Mouse (Mus musculus) left cerebral cortex, postnatal 25 days (tissue): ENCODE measurements around the gene Npr1. TPM values are rescaled to one million over a fixed set of nuclear protein-coding genes. Genes with fewer than 3 reads are reported as not detected.

Source experiments
- DNase-seq, 2 experiments: peaks; one replicate each; pipeline ENCODE4 v3.0.0; 2022; ENCODE audit warnings: low spot score in 2 of 2, mixed read lengths in 1 of 2
- intact Hi-C: fragments of 180-260 bp; cut with DNase I; formaldehyde crosslinking; loops from one replicate; pipeline ENCODE4 v1.15.1; 2025
- total RNA-seq, 2 experiments: library from RNA; stranded (reverse); gene quantifications; 2 replicates each; pipeline ENCODE4 v1.2.3; 2021

The Npr1 gene
- total RNA-seq, 2 experiments from 2014 or later, result 3.0 to 3.1 TPM

GRCm38 (mm10) chr3:90447123-90447494, 18.6 kb downstream of the Npr1 start:
- intact Hi-C loops, result no loop called here

GRCm38 (mm10) chr3:90446389-90447122, 19.1 kb downstream of the Npr1 start:
- peak; percentile 55 to 61 for DNase-seq
- intact Hi-C loops, result no loop called here

More at GRCm38 (mm10) chr3:90447123-90447494, 18.6 kb downstream of the Npr1 start:
- peak in 1 of 2 experiments; percentile 27 for DNase-seq

GRCm38 (mm10) chr3:90445417-90446200, 20.1 kb downstream of the Npr1 start:
- intact Hi-C loops, result no loop called here
- DNase-seq, result no peak

DNA sequence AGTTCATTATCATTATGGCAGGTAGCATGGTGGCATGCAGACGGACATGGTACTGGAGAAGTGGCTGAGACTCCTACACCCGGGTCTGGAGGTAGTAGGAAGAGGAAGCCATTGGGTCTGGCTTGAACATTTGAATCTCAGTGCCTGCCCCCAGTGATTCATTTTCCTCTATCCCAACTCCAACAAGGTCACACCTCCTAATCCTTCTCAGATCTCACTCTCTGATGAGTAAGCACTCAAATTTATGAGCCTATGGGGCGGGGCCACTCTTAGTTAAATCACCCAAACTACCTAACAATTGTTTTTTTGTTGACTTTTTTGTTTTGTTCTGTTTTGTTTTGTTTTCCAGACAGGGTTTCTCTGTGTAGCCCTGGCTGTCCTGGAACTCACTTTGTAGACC, 21.7 kb downstream of the Npr1 start:
- intact Hi-C loops, result no loop called here
- no peak for DNase-seq

GRCm38 (mm10) chr3:90440756-90441155, 24.9 kb downstream of the Npr1 start:
- intact Hi-C loops, result no loop called here
- DNase-seq, result no peak

- no peak for DNase-seq
- intact Hi-C loops, result no loop called here
These were observed 28.5 kb downstream of the Npr1 start for GRCm38 (mm10) chr3:90437131-90437530.

- no peak for DNase-seq
- intact Hi-C loops, result loop anchor here (5.0 kb wide), 1 partner anchor 33 kb away; the partner anchor contains the start of gene Npr1
These were observed 31.5 kb downstream of the Npr1 start for GRCm38 (mm10) chr3:90434073-90434730.

DNA sequence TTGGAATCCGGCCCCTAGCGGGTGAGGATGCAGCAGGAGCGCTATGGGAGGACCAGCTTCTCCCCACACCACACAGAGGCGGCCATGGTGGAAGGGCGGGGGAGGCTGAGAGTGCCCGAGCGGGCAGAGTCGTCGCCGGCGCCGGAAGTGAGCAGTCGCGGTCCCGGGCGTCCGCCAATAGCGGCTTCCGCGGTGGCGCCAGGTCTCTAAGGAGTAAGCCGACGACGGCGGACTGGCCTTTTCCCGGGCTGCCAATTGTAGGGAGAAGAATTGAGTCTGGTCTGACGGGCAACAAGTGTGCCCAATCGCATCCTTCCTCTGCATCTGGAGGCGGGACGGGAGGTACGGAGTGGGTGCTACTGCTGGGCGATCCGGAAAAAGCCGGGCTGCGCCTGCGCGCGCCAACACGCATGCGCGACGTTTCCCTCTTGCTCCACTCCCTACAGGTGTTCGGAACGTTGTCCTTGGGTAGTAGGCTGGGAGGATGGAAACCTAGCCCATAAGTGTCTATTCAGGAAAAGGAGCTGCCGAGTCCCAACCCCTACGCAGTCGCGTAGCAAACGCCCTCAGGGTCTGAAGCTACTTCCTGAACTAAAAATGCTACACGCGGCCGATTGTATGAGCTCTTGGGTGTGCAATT, 32.2 kb downstream of the Npr1 start, which contains the start of gene Ints3:
Gene Ints3 (minus strand): TSS at position 242 of the 640 bp plus-strand sequence.
- DNase-seq, result peak; percentile 99 to 100
- intact Hi-C loops, result loop anchor here (5.0 kb wide), 1 partner anchor 34 kb away; the partner anchor contains the start of gene Npr1

DNA sequence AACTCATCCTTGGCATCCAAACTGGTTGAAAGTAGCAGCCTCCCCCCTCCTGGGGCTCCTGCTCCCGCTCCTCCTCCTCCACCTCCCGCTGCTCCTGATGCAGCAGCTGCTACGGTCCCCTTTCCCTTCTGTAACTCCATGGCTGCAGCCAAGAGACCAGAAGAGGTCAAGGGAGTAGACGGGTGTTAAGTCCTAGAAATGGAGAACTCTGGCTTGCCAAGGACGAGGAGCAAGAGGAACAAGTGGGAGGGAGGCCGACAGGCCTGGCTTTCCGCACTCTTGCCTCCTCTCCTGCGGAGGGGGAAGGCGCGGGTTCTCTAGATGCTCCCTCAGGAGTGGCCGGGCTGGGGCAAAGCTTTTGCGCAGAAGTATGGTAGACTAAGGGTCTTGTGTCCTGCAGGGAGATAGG, 32.9 kb downstream of the Npr1 start:
- DNase-seq, result peak in 1 of 2 experiments; percentile 48
- intact Hi-C loops, result loop anchor here (5.0 kb wide), 1 partner anchor 34 kb away; the partner anchor contains the start of gene Npr1

DNA sequence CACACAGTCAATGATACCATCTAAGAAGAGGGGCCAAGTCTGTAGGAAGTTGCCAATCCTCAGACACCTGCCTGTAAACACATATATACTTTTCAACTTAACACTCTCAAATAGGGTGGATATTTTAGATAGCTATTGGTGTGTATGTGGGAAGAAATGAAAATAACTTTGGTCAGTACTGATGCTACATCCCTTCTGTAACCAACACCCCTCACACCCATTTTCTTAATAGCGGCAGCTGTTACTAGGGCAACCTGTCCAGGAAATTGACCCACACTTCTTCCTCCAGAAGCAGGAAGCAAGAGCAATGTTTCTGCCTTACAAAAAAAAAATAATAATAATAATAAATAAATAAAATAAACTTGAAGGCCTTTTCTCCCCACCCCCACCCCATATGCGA, 33.3 kb downstream of the Npr1 start:
- DNase-seq, result no peak
- intact Hi-C loops, result loop anchor here (5.0 kb wide), 1 partner anchor 35 kb away; the partner anchor contains the start of gene Npr1

DNA sequence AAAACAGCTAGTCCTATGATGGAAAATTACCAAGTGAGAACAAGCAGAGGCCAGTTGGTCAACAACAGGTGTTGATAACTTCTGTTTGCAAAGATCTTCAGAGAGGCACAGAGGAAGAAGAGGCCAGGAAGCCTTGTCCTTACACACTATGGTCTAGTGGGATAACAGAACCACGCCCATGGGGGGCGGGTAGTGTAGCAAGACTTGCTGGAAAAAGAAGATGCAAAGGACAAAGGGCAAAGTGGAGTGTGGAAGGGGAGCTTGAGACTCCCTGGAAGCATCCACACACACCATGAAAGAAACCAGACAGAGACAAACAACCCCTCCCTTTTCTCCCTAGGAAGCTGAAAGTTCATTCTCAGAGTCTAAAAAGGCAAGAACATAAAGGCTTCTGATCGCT, 36.1 kb downstream of the Npr1 start:
- intact Hi-C loops, result no loop called here
- no peak for DNase-seq

GRCm38 (mm10) chr3:90428186-90428585, 37.5 kb downstream of the Npr1 start:
- DNase-seq, result no peak
- intact Hi-C loops, result no loop called here

DNA sequence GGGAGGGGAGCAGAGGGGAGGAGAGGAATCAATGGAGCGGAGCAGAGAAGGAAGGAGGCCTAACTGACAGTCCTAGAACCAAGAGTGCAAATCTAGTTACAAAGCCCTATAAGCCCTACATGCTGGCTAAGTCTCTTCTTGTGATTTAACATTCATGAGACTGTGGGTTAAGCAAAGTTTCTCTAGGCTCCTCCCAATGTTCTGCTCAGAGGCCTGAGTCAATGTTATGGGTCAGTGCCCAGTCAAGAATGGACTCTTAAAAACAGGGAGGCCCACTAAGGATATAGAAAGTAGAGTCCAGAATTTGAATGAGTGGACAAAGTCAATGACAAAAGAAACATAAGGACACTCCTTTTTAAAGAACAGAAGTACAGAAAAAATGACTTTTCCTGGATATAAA, 38.1 kb downstream of the Npr1 start:
- intact Hi-C loops, result no loop called here

DNA sequence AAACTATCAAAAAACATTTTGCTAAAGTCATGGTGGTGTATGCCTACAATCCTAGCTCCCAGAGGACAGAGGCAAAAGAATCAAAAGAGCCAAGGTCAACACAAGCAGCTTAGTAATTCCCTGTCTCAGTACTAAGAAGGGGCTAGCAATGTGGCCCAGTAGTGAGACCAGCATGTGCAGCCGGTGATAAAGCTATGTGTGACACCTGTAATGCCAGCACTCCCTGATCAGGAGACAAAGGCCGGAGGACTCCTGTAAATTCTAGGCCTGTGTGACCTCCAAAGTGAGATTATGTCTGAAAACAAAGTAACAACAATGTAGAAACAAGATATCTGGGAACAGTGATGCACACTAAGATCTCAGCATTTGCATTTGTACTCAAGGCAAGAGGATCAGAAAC, 40.2 kb downstream of the Npr1 start:
- intact Hi-C loops, result no loop called here
- no peak for DNase-seq

More for the DNA sequence above, 38.1 kb downstream of the Npr1 start:
- DNase-seq, result no peak

GRCm38 (mm10) chr3:90423549-90423948, 42.1 kb downstream of the Npr1 start:
- intact Hi-C loops, result no loop called here
- DNase-seq, result no peak

DNA sequence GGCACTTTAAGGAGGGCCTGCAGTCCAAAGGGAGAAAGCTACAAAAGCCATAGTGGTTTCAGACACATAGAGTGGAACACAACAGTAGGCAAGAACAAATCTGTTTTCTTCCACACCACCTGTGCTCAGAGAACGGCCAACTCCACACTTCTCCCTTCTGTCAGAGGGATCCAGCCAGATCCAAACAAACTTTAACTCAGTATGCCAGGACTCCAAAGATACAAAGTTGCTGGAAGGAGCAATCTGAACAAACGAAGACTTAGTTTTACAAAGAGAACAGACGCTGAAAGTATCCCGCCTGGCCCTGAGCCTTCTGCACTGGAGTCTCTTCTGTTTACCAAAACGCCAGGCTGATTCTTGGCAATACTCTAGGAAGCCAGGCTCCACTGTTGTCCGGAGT, 45.0 kb downstream of the Npr1 start:
- intact Hi-C loops, result no loop called here

DNA sequence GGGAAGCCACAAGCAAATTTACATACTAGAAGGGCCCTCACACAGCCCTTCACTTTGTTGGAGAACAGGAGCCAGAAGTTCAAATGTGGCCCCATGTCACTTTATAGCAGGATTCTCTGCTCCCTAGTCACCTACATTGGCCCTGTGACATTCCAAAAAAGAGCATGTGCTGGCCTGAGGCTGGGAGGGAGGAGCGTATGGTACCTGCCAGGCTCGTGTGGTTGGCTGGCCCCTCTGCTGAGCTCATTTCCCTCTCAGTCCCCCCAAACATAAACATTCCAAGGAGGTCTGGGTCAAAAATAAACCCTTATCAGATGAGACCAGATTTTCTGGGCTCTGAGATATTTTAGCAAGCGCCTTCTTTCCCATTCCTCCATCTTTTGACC, 52.7 kb downstream of the Npr1 start:
- DNase-seq, result no peak
- intact Hi-C loops, result loop anchor here (10.0 kb wide), 1 partner anchor 242 kb away; the partner anchor contains the start of gene S100a7a

More for the DNA sequence above, 45.0 kb downstream of the Npr1 start:
- no peak for DNase-seq

- DNase-seq, result peak; percentile 57 to 70
- intact Hi-C loops, result loop anchor here (1.0 to 10.0 kb wide), 2 partner anchors 54 to 242 kb away; partner anchors contain the start of gene S100a7a
These were observed 53.2 kb downstream of the Npr1 start for GRCm38 (mm10) chr3:90412312-90413010.

- intact Hi-C loops, result no loop called here
- no peak for DNase-seq
These were observed 56.9 kb downstream of the Npr1 start for GRCm38 (mm10) chr3:90408721-90409120.
